Mouse (Mus musculus) neural tube, embryonic 13.5 days (tissue): ENCODE measurements around the gene Fbxl2. TPM values are rescaled to one million over a fixed set of nuclear protein-coding genes. Genes with fewer than 3 reads are reported as not detected.
A peak's percentile ranks its signal among the peaks of the same experiment; 100 is the strongest.

Experiments used
- ATAC-seq: fragments of 200-750 bp; cut with Nextera tagmentation; 2 replicates; pipeline ENCODE4 v1.8.0; 2017; ENCODE audit warnings: low read depth, mild to moderate bottlenecking, moderate TSS enrichment, moderate library complexity
- H3K27ac ChIP-seq: fragments of 300-500 bp; sonication (generic); replicated peaks from 2 replicates; pipeline ENCODE4 v1.5.1; 2015; ENCODE audit warnings: moderate library complexity, mild to moderate bottlenecking, inconsistent platforms
- H3K27me3 ChIP-seq: fragments of 300-500 bp; sonication (generic); 2 replicates; pipeline ENCODE4 v1.6.1; 2015; ENCODE audit warnings: mild to moderate bottlenecking, inconsistent platforms
- H3K36me3 ChIP-seq: fragments of 300-500 bp; sonication (generic); 2 replicates; pipeline ENCODE4 v1.6.1; 2015; ENCODE audit warnings: mild to moderate bottlenecking, inconsistent platforms
- H3K4me1 ChIP-seq: fragments of 300-500 bp; sonication (generic); replicated peaks from 2 replicates; pipeline ENCODE4 v1.6.1; 2015; ENCODE audit warnings: inconsistent platforms
- H3K4me2 ChIP-seq: fragments of 300-500 bp; sonication (generic); 2 replicates; pipeline ENCODE4 v1.6.1; 2015; ENCODE audit warnings: inconsistent platforms, mild to moderate bottlenecking, moderate library complexity
- H3K4me3 ChIP-seq: fragments of 300-500 bp; sonication (generic); 2 replicates; pipeline ENCODE4 v1.5.1; 2015; ENCODE audit warnings: mild to moderate bottlenecking, inconsistent platforms
- H3K9ac ChIP-seq: fragments of 300-500 bp; sonication (generic); 2 replicates; pipeline ENCODE4 v1.6.1; 2015; ENCODE audit warnings: moderate library complexity, mild to moderate bottlenecking, inconsistent platforms
- H3K9me3 ChIP-seq: fragments of 300-500 bp; sonication (generic); 2 replicates; pipeline ENCODE4 v1.6.1; 2016; ENCODE audit warnings: inconsistent platforms
- WGBS: fragments of 180-500 bp; shearing (Covaris S2); methylation state at CpG from one replicate; pipeline ENCODE4 v1.1.7; 2015; 5-methylcytosine and 5-hydroxymethylcytosine counted together
- polyA plus RNA-seq: library from polyadenylated mRNA; unstranded; fragments of >200 nt; fragmentation: Nextera tagmentation; extraction: Ambion mirVana; gene quantifications from 2 replicates; pipeline ENCODE4 v1.2.1, GENCODE M21; 2015

Gene Fbxl2
- polyA plus RNA-seq, 1 experiment from 2014 or later = 24.2 TPM

DNA sequence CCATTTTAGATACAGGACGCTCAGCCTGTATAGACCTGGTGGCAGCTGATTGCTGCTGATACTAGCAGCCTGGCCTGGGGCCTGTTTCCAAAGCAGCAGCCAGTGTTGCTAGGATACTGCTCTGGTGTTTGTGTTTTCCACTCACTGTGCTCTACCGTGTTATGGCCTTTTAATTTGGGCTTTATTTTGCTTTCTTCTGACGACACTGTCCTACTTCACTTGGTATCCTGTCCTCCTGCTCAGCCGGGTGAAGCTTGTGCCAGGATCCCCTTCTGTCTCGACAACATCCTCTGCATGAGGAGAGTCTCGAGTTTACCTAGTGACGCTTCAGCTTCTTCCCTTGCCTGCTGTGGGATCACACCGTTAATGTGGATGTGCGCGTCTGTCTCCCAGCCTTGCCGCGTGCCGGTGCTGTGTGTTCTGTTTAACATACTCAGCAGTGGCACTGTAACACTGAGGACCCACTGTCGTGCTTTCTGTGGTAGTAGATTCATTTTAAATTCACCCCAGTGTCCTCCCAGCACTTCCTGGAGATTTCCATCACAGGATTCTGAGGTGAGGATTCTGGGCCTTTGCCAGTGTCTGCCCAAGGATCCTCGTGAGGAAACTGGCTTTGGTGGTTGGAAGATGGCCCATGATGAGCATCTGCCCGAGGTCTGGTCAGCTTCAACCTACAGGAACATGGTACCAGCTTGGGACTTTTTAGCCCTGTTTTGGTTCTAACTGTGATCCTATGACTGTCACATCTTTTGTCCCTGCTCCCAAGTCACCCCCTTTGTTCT is 64.7 kb downstream of the Fbxl2 start:
- no peak overlapping the region for H3K4me3 ChIP-seq
- WGBS = 44% methylated on average over 16 of the region's 16 CpGs
- H3K4me2 ChIP-seq = peak overlapping the region; percentile 18; the same call in 1 of the 2 replicates
- H3K27ac ChIP-seq = peak overlapping the region; percentile 65
- peak; percentile 84 for ATAC-seq
- H3K9me3 ChIP-seq = no peaks in the 10 kb centered on the region
- peaks cover 53% of the 10 kb centered on the region for H3K36me3 ChIP-seq
- no peak overlapping the region for H3K9ac ChIP-seq
- no peaks in the 10 kb centered on the region for H3K27me3 ChIP-seq
- H3K4me1 ChIP-seq = peaks cover 20% of the 10 kb centered on the region

DNA sequence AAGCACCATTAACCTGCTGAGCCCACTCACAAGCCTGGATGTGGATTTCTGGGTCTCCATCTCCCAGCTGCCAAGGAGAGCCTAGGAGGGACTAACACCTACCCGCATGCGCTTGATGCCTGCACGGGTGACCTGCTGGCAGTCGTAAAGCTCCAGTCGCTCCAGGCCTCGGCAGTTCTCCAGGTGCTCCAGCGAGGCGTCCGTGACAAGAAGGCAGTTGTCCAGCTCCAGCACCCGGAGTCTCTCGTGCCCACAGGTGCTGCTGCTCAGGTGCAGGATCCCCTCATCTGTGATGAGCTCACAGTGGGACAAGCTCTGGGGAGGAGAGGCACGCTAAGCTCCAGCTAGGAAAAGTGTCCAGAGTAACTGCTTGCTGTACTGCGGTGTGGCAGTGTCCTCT is 66.6 kb downstream of the Fbxl2 start:
- H3K36me3 ChIP-seq = peaks cover 62% of the 10 kb centered on the region

GRCm38 (mm10) chr9:113978656-113979055 is 67.3 kb downstream of the Fbxl2 start:
- H3K36me3 ChIP-seq = peaks cover 65% of the 10 kb centered on the region
- ATAC-seq = no peak

More for the DNA sequence above, 66.6 kb downstream of the Fbxl2 start:
- Histone ChIP-seq H3K4me2 (no peak overlapping the region), H3K4me3 (no peak overlapping the region), H3K4me1 (peaks cover 20% of the 10 kb centered on the region), H3K9me3 (no peaks in the 10 kb centered on the region), H3K9ac (no peak overlapping the region), H3K27ac (no peak overlapping the region), H3K27me3 (no peaks in the 10 kb centered on the region)
- ATAC-seq = no peak
- 89% methylated on average over 13 of the region's 13 CpGs for WGBS

DNA sequence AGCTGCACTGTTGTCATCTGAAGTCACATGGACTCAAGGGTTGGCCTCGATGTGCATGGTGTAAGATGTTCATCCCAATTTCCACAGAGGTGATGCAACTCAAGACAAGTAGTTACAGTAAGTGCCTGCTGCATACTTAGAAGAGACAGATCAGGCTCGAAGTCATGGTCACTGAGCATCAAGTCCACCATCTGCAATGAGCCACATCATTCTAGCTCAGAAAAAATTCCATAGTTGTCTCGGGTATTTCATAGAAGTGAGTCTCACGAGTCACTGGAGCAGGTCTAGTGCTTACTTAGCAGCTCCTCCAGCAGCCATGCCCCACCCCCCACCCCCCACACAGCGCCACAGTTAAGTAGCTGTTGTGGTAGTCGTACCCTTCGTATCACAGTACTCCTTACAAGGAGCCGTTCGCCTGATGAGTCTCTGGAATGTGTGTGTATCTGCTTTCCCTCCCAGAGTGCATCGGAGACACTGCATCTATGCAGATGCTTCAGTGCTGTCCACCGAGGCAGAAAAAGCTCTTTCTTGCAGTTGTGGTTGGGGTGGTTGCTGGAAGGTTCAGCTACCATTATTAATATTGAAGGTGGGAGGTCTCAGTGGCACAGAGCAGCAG is 68.7 kb downstream of the Fbxl2 start:
- Histone ChIP-seq H3K4me2 (no peak overlapping the region), H3K36me3 (peaks cover 75% of the 10 kb centered on the region), H3K4me3 (no peak overlapping the region), H3K27ac (no peak overlapping the region), H3K4me1 (peaks cover 20% of the 10 kb centered on the region), H3K9ac (no peak overlapping the region), H3K27me3 (no peaks in the 10 kb centered on the region), H3K9me3 (no peaks in the 10 kb centered on the region)
- 85% methylated on average over 11 of the region's 11 CpGs for WGBS
- ATAC-seq = no peak

More at GRCm38 (mm10) chr9:113978656-113979055, 67.3 kb downstream of the Fbxl2 start:
- H3K4me1 ChIP-seq = peaks cover 20% of the 10 kb centered on the region
- H3K27me3 ChIP-seq = no peaks in the 10 kb centered on the region
- H3K4me3 ChIP-seq = no peak overlapping the region
- H3K4me2 ChIP-seq = no peak overlapping the region
- H3K9me3 ChIP-seq = no peaks in the 10 kb centered on the region
- WGBS = 90% methylated on average over 7 of the region's 7 CpGs
- no peak overlapping the region for H3K27ac ChIP-seq
- no peak overlapping the region for H3K9ac ChIP-seq

GRCm38 (mm10) chr9:113976264-113976663 is 69.7 kb downstream of the Fbxl2 start:
- H3K27ac ChIP-seq = no peak overlapping the region

GRCm38 (mm10) chr9:113975442-113975841 is 70.5 kb downstream of the Fbxl2 start:
- H3K27me3 ChIP-seq = no peaks in the 10 kb centered on the region
- no peak overlapping the region for H3K4me3 ChIP-seq
- H3K9ac ChIP-seq = no peak overlapping the region
- H3K4me1 ChIP-seq = peaks cover 3% of the 10 kb centered on the region; the same call in 1 of the 2 replicates
- H3K4me2 ChIP-seq = no peak overlapping the region
- ATAC-seq = no peak
- peaks cover 89% of the 10 kb centered on the region for H3K36me3 ChIP-seq
- H3K9me3 ChIP-seq = no peaks in the 10 kb centered on the region
- WGBS = 84% methylated on average over 7 of the region's 7 CpGs
- H3K27ac ChIP-seq = no peak overlapping the region

More at GRCm38 (mm10) chr9:113976264-113976663, 69.7 kb downstream of the Fbxl2 start:
- no peak overlapping the region for H3K9ac ChIP-seq
- H3K4me2 ChIP-seq = no peak overlapping the region
- H3K9me3 ChIP-seq = no peaks in the 10 kb centered on the region
- WGBS = 94% methylated on average over 10 of the region's 10 CpGs
- H3K4me3 ChIP-seq = no peak overlapping the region
- peaks cover 82% of the 10 kb centered on the region for H3K36me3 ChIP-seq
- H3K27me3 ChIP-seq = no peaks in the 10 kb centered on the region
- peaks cover 12% of the 10 kb centered on the region for H3K4me1 ChIP-seq
- ATAC-seq = no peak

DNA sequence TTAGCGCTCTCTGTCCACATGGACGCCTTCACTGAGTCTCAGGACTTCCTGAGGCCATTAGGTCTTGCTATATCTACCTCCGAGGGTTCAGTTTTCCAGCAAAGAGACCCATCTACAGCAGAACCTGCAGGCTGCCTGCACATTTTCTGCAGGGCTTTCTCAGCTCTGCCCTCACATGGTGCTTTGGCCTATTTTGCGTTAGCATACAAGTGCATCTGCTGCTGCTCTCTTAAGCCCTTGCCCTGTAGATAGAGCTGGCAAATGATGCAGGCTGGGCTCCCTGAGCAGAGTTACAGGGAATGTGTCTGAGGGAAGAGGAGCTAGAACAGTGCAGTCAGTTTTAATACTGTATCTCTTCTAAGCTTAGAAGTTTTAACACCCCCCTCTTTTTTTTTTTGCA is 71.0 kb downstream of the Fbxl2 start:
- Histone ChIP-seq H3K4me1 (no peaks in the 10 kb centered on the region), H3K4me2 (no peak overlapping the region), H3K4me3 (no peak overlapping the region), H3K9ac (no peak overlapping the region), H3K36me3 (peaks cover 93% of the 10 kb centered on the region), H3K27ac (no peak overlapping the region), H3K27me3 (no peaks in the 10 kb centered on the region), H3K9me3 (no peaks in the 10 kb centered on the region)
- no peak for ATAC-seq
- WGBS = 90% methylated on average over 4 of the region's 4 CpGs

DNA sequence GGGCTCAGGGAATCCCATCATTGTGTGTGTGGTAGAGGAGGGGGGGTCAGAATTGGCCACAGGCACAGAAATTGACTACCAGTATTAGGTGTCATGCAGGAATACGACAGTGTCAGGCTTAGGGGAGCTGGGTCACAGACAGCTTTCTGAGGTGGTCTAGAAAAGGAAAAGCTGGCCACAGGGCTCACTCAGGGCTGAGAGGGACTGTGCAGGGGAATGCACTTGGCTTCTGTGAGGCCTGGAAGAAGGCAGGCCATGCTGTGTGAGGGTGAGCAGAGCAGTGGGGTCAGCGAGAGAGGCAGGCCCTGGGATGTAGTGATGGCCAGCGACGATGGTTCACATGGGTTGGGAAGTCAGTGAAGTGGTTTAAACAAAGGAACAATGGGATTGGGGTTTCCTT is 72.1 kb downstream of the Fbxl2 start:
- 75% methylated on average over 4 of the region's 4 CpGs for WGBS
- H3K4me1 ChIP-seq = no peaks in the 10 kb centered on the region
- no peak overlapping the region for H3K4me2 ChIP-seq
- peaks cover 93% of the 10 kb centered on the region for H3K36me3 ChIP-seq
- H3K9me3 ChIP-seq = no peaks in the 10 kb centered on the region
- ATAC-seq = no peak
- no peak overlapping the region for H3K27ac ChIP-seq
- H3K27me3 ChIP-seq = no peaks in the 10 kb centered on the region
- H3K4me3 ChIP-seq = no peak overlapping the region
- no peak overlapping the region for H3K9ac ChIP-seq

GRCm38 (mm10) chr9:113971615-113972014 is 74.4 kb downstream of the Fbxl2 start:
- 85% methylated on average over 8 of the region's 8 CpGs for WGBS
- Histone ChIP-seq H3K4me1 (no peaks in the 10 kb centered on the region), H3K9ac (no peak overlapping the region), H3K4me2 (no peak overlapping the region), H3K27me3 (no peaks in the 10 kb centered on the region), H3K9me3 (no peaks in the 10 kb centered on the region), H3K27ac (no peak overlapping the region), H3K36me3 (peaks cover 94% of the 10 kb centered on the region), H3K4me3 (no peak overlapping the region)
- ATAC-seq = no peak

- no peaks in the 10 kb centered on the region for H3K4me1 ChIP-seq
- no peak overlapping the region for H3K4me2 ChIP-seq
- 91% methylated on average over 14 of the region's 14 CpGs for WGBS
- H3K27me3 ChIP-seq = no peaks in the 10 kb centered on the region
- no peak overlapping the region for H3K9ac ChIP-seq
- H3K27ac ChIP-seq = no peak overlapping the region
- H3K36me3 ChIP-seq = peaks cover 92% of the 10 kb centered on the region
- no peak for ATAC-seq
- no peak overlapping the region for H3K4me3 ChIP-seq
- no peaks in the 10 kb centered on the region for H3K9me3 ChIP-seq
Measured at GRCm38 (mm10) chr9:113970041-113970440, 76.0 kb downstream of the Fbxl2 start.

- Histone ChIP-seq H3K9ac (no peak overlapping the region), H3K4me1 (no peaks in the 10 kb centered on the region), H3K9me3 (no peaks in the 10 kb centered on the region), H3K4me2 (no peak overlapping the region), H3K27ac (no peak overlapping the region), H3K36me3 (peaks cover 92% of the 10 kb centered on the region), H3K4me3 (no peak overlapping the region), H3K27me3 (no peaks in the 10 kb centered on the region)
- 98% methylated on average over 8 of the region's 8 CpGs for WGBS
- ATAC-seq = no peak
Measured at GRCm38 (mm10) chr9:113969399-113969798, 76.6 kb downstream of the Fbxl2 start.

DNA sequence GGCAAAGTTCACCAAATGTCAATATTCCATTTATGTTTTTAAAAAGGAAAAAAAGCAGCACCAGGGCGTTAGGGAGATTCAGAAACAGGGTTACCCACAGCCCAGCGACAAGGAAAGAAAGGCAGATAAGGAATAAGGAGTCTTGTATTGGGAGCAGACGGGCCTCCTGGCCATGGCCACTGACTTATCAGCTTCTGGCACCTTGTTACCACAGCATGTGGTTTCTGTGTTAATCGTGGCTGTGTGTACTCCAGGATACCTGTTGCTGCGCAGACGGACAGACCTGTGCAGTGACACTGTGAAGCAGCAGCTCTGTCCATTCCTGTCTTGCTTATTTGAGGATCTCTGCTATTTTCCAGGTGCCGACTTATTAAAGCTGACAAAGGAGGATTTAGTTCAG is 77.0 kb downstream of the Fbxl2 start:
- H3K9ac ChIP-seq = no peak overlapping the region
- peaks cover 92% of the 10 kb centered on the region for H3K36me3 ChIP-seq
- H3K27me3 ChIP-seq = no peaks in the 10 kb centered on the region
- no peak overlapping the region for H3K4me3 ChIP-seq
- H3K9me3 ChIP-seq = no peaks in the 10 kb centered on the region
- WGBS = 92% methylated on average over 7 of the region's 7 CpGs
- H3K4me2 ChIP-seq = no peak overlapping the region
- no peak for ATAC-seq
- H3K27ac ChIP-seq = no peak overlapping the region
- no peaks in the 10 kb centered on the region for H3K4me1 ChIP-seq
